Mouse (Mus musculus): ENCODE measurements around the gene Smchd1. TPM values are rescaled to one million over a fixed set of nuclear protein-coding genes. Genes with fewer than 3 reads are reported as not detected.

Smchd1 gene
- polyA plus RNA-seq, 1 experiment from 2014 or later: 25.7 TPM

DNA sequence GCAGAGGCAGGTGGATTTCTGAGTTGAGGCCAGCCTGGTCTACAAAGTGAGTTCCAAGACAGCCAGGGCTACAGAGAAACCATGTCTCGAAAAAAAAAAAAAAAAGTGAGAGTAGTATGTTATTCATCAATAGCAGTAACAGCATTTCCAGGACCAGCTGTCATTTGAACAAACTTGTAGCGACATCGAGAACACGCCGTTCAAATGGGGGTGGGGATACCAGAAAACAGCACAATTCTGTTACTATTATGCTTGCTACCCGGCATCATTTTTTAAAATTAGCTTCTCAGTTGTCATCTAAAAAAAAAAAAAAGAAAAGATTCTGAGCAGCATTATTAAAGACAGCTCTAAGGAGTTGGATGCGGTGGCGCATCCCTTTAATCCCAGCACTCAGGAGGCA, 2.3 kb upstream of the Smchd1 start:
- H3K27ac ChIP-seq (ENCODE audit: low read depth): no peak overlapping the region
- H3K9me3 ChIP-seq (ENCODE audit: low read length): no peaks in the 10 kb centered on the region
- H3K4me2 ChIP-seq (ENCODE audit: low read depth, low read length): no peak overlapping the region
- no peaks in the 10 kb centered on the region for H3K36me3 ChIP-seq (replicated peaks; ENCODE audit: insufficient read depth, low read length)
- ATAC-seq (no peak), DNase-seq (no peak)
- TF ChIP-seq CTCF (IDR thresholded peaks at IDR 0.05; ENCODE audit: low read depth) (no peak), EP300 (IDR thresholded peaks at IDR 0.05; ENCODE audit: low read depth) (no peak)
- no peaks in the 10 kb centered on the region for H3K27me3 ChIP-seq (ENCODE audit: insufficient read depth, low read length)
- no peak overlapping the region for H3K4me3 ChIP-seq (ENCODE audit: low read depth, low read length)
- 92% methylated on average over 8 of the region's 8 CpGs for WGBS (ENCODE audit: insufficient replicate concordance)
- H3K4me1 ChIP-seq (ENCODE audit: insufficient read depth): peaks cover 21% of the 10 kb centered on the region
- H3K9ac ChIP-seq (replicated peaks): no peak overlapping the region

- 75% methylated on average over 7 of the region's 7 CpGs for WGBS (ENCODE audit: insufficient replicate concordance)
- no peak overlapping the region for H3K9ac ChIP-seq (replicated peaks)
Observed at GRCm38 (mm10) chr17:71476346-71477020, 1.3 kb upstream of the Smchd1 start.

DNA sequence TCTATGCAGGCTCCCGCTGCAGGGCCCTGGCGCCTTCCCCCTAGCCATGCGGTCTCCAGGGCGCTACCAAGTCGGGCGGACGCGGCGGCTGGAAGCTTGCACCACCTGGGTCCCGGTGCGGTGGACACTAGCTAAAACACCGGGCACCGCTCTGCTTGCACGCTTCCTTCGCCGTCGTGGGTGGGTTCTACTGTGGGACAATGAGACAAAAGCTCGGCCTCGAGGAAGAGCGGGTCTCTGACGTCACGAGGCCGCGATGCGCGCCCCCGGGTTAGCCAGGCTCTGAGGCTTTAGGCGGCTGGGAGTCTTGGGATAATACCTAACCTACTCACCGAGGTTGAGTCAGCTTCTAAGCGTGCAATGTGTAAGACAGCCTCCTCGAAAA, 554 bp upstream of the Smchd1 start:
- no peaks in the 10 kb centered on the region for H3K9me3 ChIP-seq (ENCODE audit: low read length)
- no peaks in the 10 kb centered on the region for H3K27me3 ChIP-seq (ENCODE audit: insufficient read depth, low read length)
- TF ChIP-seq CTCF (IDR thresholded peaks at IDR 0.05; ENCODE audit: low read depth) (no peak), EP300 (IDR thresholded peaks at IDR 0.05; ENCODE audit: low read depth) (no peak)
- H3K4me3 ChIP-seq (ENCODE audit: low read depth, low read length): peak overlapping the region; percentile 96
- 1% methylated on average over 31 of the region's 31 CpGs for WGBS (ENCODE audit: insufficient replicate concordance)
- H3K27ac ChIP-seq (ENCODE audit: low read depth): peak overlapping the region; percentile 93
- peak overlapping the region; percentile 83 for H3K9ac ChIP-seq (replicated peaks)
- DNase-seq (no peak), ATAC-seq (peak; percentile 50)
- H3K36me3 ChIP-seq (replicated peaks; ENCODE audit: insufficient read depth, low read length): no peaks in the 10 kb centered on the region
- peaks cover 24% of the 10 kb centered on the region for H3K4me1 ChIP-seq (ENCODE audit: insufficient read depth)
- peak overlapping the region; percentile 86 for H3K4me2 ChIP-seq (ENCODE audit: low read depth, low read length)

More at GRCm38 (mm10) chr17:71476346-71477020, 1.3 kb upstream of the Smchd1 start:
- Histone ChIP-seq H3K4me1 (ENCODE audit: insufficient read depth) (peaks cover 24% of the 10 kb centered on the region), H3K9me3 (ENCODE audit: low read length) (no peaks in the 10 kb centered on the region), H3K27me3 (ENCODE audit: insufficient read depth, low read length) (no peaks in the 10 kb centered on the region), H3K36me3 (replicated peaks; ENCODE audit: insufficient read depth, low read length) (no peaks in the 10 kb centered on the region), H3K4me3 (ENCODE audit: low read depth, low read length) (peak overlapping the region; percentile 96), H3K27ac (ENCODE audit: low read depth) (no peak overlapping the region), H3K4me2 (ENCODE audit: low read depth, low read length) (peak overlapping the region; percentile 86)
- ATAC-seq: no peak
- no peak for TF ChIP-seq CTCF (IDR thresholded peaks at IDR 0.05; ENCODE audit: low read depth)
- TF ChIP-seq EP300 (IDR thresholded peaks at IDR 0.05; ENCODE audit: low read depth): no peak
- no peak for DNase-seq

DNA sequence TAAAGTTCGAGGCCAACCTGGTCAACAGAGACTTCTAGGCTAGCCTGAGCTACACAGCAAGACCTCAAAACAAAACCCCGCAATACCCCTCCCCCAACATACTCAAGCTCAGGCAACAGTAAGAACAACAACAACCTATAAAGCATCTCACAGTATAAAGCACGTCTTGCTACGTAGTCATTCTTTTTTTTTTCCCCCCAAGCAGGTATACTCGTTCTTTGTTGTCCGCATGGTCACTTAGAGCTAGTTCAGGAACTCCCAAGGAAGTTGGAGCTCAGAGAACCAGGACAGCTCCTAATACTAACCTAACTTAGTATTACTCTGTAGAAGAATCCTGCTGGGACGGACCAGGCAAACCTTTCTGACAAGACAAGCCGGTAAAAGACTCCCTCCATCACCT, 1.0 kb downstream of the Smchd1 start:
- peaks cover 20% of the 10 kb centered on the region for H3K4me1 ChIP-seq (ENCODE audit: insufficient read depth)
- no peak for TF ChIP-seq CTCF (IDR thresholded peaks at IDR 0.05; ENCODE audit: low read depth)
- TF ChIP-seq EP300 (IDR thresholded peaks at IDR 0.05; ENCODE audit: low read depth): no peak
- WGBS (ENCODE audit: insufficient replicate concordance): 10% methylated on average over 8 of the region's 8 CpGs
- no peaks in the 10 kb centered on the region for H3K36me3 ChIP-seq (replicated peaks; ENCODE audit: insufficient read depth, low read length)
- peak overlapping the region; percentile 96 for H3K4me3 ChIP-seq (ENCODE audit: low read depth, low read length)
- H3K4me2 ChIP-seq (ENCODE audit: low read depth, low read length): peak overlapping the region; percentile 86
- H3K27ac ChIP-seq (ENCODE audit: low read depth): peak overlapping the region; percentile 93
- ATAC-seq (no peak), DNase-seq (no peak)
- no peaks in the 10 kb centered on the region for H3K9me3 ChIP-seq (ENCODE audit: low read length)
- H3K27me3 ChIP-seq (ENCODE audit: insufficient read depth, low read length): no peaks in the 10 kb centered on the region
- peak overlapping the region; percentile 83 for H3K9ac ChIP-seq (replicated peaks)

DNA sequence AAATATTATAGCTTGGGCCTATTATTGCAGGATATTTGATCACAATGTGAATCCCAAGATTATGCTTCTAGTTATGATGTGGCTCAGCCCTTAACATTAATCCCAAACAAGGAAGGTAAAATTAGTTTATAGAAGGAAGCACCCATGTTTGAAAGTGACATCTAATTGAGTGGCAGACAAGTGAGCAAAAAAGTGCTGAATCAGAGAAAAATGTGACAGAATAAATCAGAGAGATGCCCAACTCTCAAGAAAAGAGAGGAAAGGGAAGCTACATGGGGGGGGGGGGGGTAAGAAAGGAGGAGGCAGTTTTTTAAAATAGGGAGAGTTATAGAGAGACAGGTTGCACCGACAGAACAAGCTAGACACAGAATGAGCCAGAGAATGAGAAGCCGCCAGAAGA, 3.9 kb downstream of the Smchd1 start:
- H3K9ac ChIP-seq (replicated peaks): no peak overlapping the region
- H3K27me3 ChIP-seq (ENCODE audit: insufficient read depth, low read length): no peaks in the 10 kb centered on the region
- H3K4me3 ChIP-seq (ENCODE audit: low read depth, low read length): no peak overlapping the region
- no peaks in the 10 kb centered on the region for H3K9me3 ChIP-seq (ENCODE audit: low read length)
- ATAC-seq (no peak), DNase-seq (no peak)
- TF ChIP-seq EP300 (IDR thresholded peaks at IDR 0.05; ENCODE audit: low read depth) (no peak), CTCF (IDR thresholded peaks at IDR 0.05; ENCODE audit: low read depth) (no peak)
- no peak overlapping the region for H3K4me2 ChIP-seq (ENCODE audit: low read depth, low read length)
- WGBS (ENCODE audit: insufficient replicate concordance): 66% methylated on average over 2 of the region's 2 CpGs
- H3K27ac ChIP-seq (ENCODE audit: low read depth): no peak overlapping the region
- H3K4me1 ChIP-seq (ENCODE audit: insufficient read depth): peaks cover 18% of the 10 kb centered on the region
- no peaks in the 10 kb centered on the region for H3K36me3 ChIP-seq (replicated peaks; ENCODE audit: insufficient read depth, low read length)

DNA sequence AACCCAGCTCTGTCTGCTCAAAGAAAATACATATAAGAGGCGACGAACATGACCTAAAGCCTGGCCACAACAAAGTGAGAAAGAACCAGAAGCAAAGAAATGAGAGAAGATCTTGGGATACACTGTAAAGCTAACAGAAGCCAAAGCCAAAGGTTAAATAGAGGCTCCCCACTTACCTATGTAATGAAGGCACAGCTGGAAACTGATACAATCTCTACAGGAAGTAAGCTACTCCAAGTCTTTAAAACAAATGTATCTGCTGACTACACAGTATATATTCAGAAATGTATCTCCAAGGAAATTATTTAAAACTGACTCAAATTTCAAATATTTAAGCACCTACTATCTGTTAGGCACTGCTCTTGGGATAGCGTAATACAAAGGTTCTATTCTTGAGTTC, 14.8 kb downstream of the Smchd1 start:
- peaks cover 27% of the 10 kb centered on the region for H3K36me3 ChIP-seq (replicated peaks; ENCODE audit: insufficient read depth, low read length)
- no peaks in the 10 kb centered on the region for H3K27me3 ChIP-seq (ENCODE audit: insufficient read depth, low read length)
- H3K27ac ChIP-seq (ENCODE audit: low read depth): no peak overlapping the region
- H3K4me2 ChIP-seq (ENCODE audit: low read depth, low read length): no peak overlapping the region
- TF ChIP-seq CTCF (IDR thresholded peaks at IDR 0.05; ENCODE audit: low read depth): no peak
- no peak for TF ChIP-seq EP300 (IDR thresholded peaks at IDR 0.05; ENCODE audit: low read depth)
- no peak overlapping the region for H3K4me3 ChIP-seq (ENCODE audit: low read depth, low read length)
- no peaks in the 10 kb centered on the region for H3K9me3 ChIP-seq (ENCODE audit: low read length)
- H3K4me1 ChIP-seq (ENCODE audit: insufficient read depth): no peaks in the 10 kb centered on the region
- 89% methylated on average over 3 of the region's 3 CpGs for WGBS (ENCODE audit: insufficient replicate concordance)
- DNase-seq (no peak), ATAC-seq (no peak)
- H3K9ac ChIP-seq (replicated peaks): no peak overlapping the region
